Mouse (Mus musculus) spleen, adult 18-20 months (tissue): ENCODE data around the gene Med27.
A peak's percentile ranks its signal among the peaks of the same experiment; 100 is the strongest.

Source experiments
- DNase-seq, 2 experiments: peaks; one replicate each; pipeline ENCODE4 v3.0.0; 2022; ENCODE audit warnings: mixed read lengths in 2 of 2

Gene Med27

GRCm38 (mm10) chr2:29481856-29482255 is 135.2 kb downstream of the Med27 start:
- no peak for DNase-seq

GRCm38 (mm10) chr2:29482979-29483718 is 136.5 kb downstream of the Med27 start:
- no peak for DNase-seq

GRCm38 (mm10) chr2:29485519-29485918 is 138.9 kb downstream of the Med27 start:
- no peak for DNase-seq

GRCm38 (mm10) chr2:29486491-29486890 is 139.9 kb downstream of the Med27 start:
- DNase-seq = no peak

- no peak for DNase-seq
These were observed 141.0 kb downstream of the Med27 start for GRCm38 (mm10) chr2:29487652-29488051.

- DNase-seq = no peak
These were observed 142.0 kb downstream of the Med27 start for GRCm38 (mm10) chr2:29488379-29489236.

- DNase-seq = no peak
These were observed 145.0 kb downstream of the Med27 start for GRCm38 (mm10) chr2:29491656-29492055.

GRCm38 (mm10) chr2:29493396-29494031 is 146.9 kb downstream of the Med27 start:
- no peak for DNase-seq

- DNase-seq = no peak
These were observed 148.7 kb downstream of the Med27 start for GRCm38 (mm10) chr2:29495271-29495670.

- peak; percentile 21 for DNase-seq
These were observed 154.2 kb downstream of the Med27 start for GRCm38 (mm10) chr2:29500601-29501350.

GRCm38 (mm10) chr2:29501381-29501780 is 154.8 kb downstream of the Med27 start:
- DNase-seq = no peak

- no peak for DNase-seq
These were observed 158.2 kb downstream of the Med27 start for GRCm38 (mm10) chr2:29504848-29505247.

GRCm38 (mm10) chr2:29506411-29506810 is 159.8 kb downstream of the Med27 start:
- DNase-seq = no peak

- no peak for DNase-seq
These were observed 166.5 kb downstream of the Med27 start for GRCm38 (mm10) chr2:29513131-29513530.

GRCm38 (mm10) chr2:29514836-29515235 is 168.2 kb downstream of the Med27 start:
- no peak for DNase-seq

- no peak for DNase-seq
These were observed 169.3 kb downstream of the Med27 start for GRCm38 (mm10) chr2:29515831-29516447.

- DNase-seq = no peak
These were observed 170.1 kb downstream of the Med27 start for GRCm38 (mm10) chr2:29516621-29517170.

- no peak for DNase-seq
These were observed 172.8 kb downstream of the Med27 start for GRCm38 (mm10) chr2:29519402-29519801.

- no peak for DNase-seq
These were observed 173.6 kb downstream of the Med27 start for GRCm38 (mm10) chr2:29520206-29520605.

- DNase-seq = no peak
These were observed 174.9 kb downstream of the Med27 start for GRCm38 (mm10) chr2:29521486-29521885.

GRCm38 (mm10) chr2:29523918-29524811 is 177.5 kb downstream of the Med27 start:
- no peak for DNase-seq
